Mouse (Mus musculus) small intestine, adult 2 months (tissue): ENCODE results near the gene Dtx3.

Experiments used
- CTCF ChIP-seq: fragments of 200-500 bp; IDR thresholded peaks from 2 replicates; pipeline ENCODE4 v1.5.1; 2012; ENCODE audit warnings: low read depth, mild to moderate bottlenecking, control low read depth, inconsistent platforms, low read length, moderate library complexity, mixed read lengths; ENCODE audit not compliant: insufficient replicate concordance, insufficient read length; ENCODE audit errors: extremely low read depth
- POLR2A ChIP-seq: fragments of 200-500 bp; IDR thresholded peaks from 2 replicates; pipeline ENCODE4 v1.6.1; 2012; ENCODE audit warnings: low read depth, mild to moderate bottlenecking, control low read depth, inconsistent platforms, low read length, moderate library complexity

- TF ChIP-seq POLR2A (no peak), CTCF (no peak)
Measured at GRCm38 (mm10) chr10:127164190-127164589, 31.3 kb downstream of the Dtx3 start.
